Mouse (Mus musculus) liver, embryonic 18 days (tissue): ENCODE results near the gene Mat2b. TPM values are rescaled to one million over a fixed set of nuclear protein-coding genes. Genes with fewer than 3 reads are reported as not detected.

ENCODE experiments used
- polyA plus RNA-seq: library from polyadenylated mRNA; depleted of rRNA; stranded (reverse); fragments of >200 nt; gene quantifications from 2 replicates; pipeline ENCODE4 v1.2.3, GENCODE M21; 2012; rRNA removed

The Mat2b gene
- polyA plus RNA-seq: 31.0 and 31.3 TPM in 2 replicates

GRCm38 (mm10) chr11:40695103-40695502, at the start of gene Mat2b:
Mat2b (minus strand) TSS chr11:40695203.

GRCm38 (mm10) chr11:40733339-40734174, 38.6 kb upstream of the Mat2b start, which contains the start of the genes Hmmr and Nudcd2:
Hmmr (minus strand) TSS chr11:40733422.
Nudcd2 (plus strand) TSS chr11:40733667.

Other genes starting within 250 kb of the Mat2b start
- 12.1 and 14.4 TPM in 2 replicates for gene Hmmr, start 38.2 kb upstream of the Mat2b start, polyA plus RNA-seq
- 29.4 and 29.8 TPM in 2 replicates for gene Nudcd2, start 38.5 kb upstream of the Mat2b start, polyA plus RNA-seq
- gene Ccng1, start 60.1 kb upstream of the Mat2b start, polyA plus RNA-seq: 6.4 and 6.9 TPM in 2 replicates